Mouse (Mus musculus) MN1 (cell line): ENCODE data around the gene Ugt1a5.
"Not testable (repeated sequence)": the region's sequence is repeated elsewhere in the genome, so short reads cannot be mapped to it uniquely, and the experiment has no call there.

Experiments
- DNase-seq: peaks from one replicate; pipeline ENCODE4 v3.0.0-alpha.2; 2016; ENCODE audit warnings: low spot score

Gene Ugt1a5

GRCm38 (mm10) chr1:88165711-88166110 lies at the start of gene Ugt1a5:
TSS of gene Ugt1a5 (plus strand) at chr1:88166012.
- DNase-seq, result no peak

GRCm38 (mm10) chr1:88120550-88120949 lies 45.3 kb upstream of the Ugt1a5 start:
- not testable (repeated sequence) for DNase-seq

- DNase-seq, result not testable (repeated sequence)
Observed at GRCm38 (mm10) chr1:88121521-88121920, 44.3 kb upstream of the Ugt1a5 start.

- not testable (repeated sequence) for DNase-seq
Observed at GRCm38 (mm10) chr1:88125827-88126360, 39.9 kb upstream of the Ugt1a5 start.

DNA sequence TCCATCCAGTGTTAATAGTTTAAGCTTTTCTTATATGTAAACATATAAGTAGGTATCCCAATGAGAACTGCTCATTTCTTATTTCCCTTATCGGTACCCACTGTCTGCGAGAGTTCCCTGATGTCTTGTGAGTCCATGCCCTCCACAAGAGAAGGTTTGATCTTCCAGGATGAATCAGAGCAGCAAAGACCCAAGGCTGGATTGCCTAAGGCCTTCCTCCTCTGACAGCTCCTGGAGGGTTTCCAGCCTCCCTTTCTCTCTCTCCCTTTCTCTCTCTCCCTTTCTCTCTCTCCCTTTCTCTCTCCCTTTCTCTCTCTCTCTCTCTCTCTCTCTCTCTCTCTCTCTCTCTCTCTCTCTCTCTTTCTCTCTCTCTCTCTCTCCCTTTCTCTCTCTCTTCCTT lies 36.7 kb upstream of the Ugt1a5 start:
- DNase-seq, result not testable (repeated sequence)

GRCm38 (mm10) chr1:88130223-88130622 lies 35.6 kb upstream of the Ugt1a5 start:
- not testable (repeated sequence) for DNase-seq

GRCm38 (mm10) chr1:88133908-88134456 lies 31.8 kb upstream of the Ugt1a5 start:
- DNase-seq, result no peak

GRCm38 (mm10) chr1:88134457-88135011 lies 31.3 kb upstream of the Ugt1a5 start, which contains the start of gene Ugt1a6a:
TSS of gene Ugt1a6a (plus strand) at chr1:88134809.
- DNase-seq, result not testable (repeated sequence)

GRCm38 (mm10) chr1:88135229-88135904 lies 30.4 kb upstream of the Ugt1a5 start:
- not testable (repeated sequence) for DNase-seq

DNA sequence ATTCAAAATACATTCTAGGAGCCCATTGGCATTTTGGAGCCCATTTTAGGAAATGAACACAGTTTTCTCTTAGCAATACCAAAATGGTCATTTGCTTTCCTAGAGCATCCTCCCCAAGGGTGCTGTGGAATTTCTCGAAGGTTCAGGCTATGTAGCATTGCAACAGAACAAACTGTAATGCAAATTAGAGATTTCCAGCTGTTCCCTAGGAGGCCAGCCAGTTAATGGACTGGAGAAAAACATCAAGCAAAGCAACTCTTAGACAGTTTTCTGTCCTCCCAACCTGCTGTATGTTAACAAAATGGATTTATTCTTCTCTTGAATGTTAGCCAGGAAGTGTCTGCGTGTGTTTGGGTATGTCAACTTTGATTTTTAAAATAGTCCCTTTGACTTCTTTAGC lies 29.2 kb upstream of the Ugt1a5 start:
- DNase-seq, result no peak

DNA sequence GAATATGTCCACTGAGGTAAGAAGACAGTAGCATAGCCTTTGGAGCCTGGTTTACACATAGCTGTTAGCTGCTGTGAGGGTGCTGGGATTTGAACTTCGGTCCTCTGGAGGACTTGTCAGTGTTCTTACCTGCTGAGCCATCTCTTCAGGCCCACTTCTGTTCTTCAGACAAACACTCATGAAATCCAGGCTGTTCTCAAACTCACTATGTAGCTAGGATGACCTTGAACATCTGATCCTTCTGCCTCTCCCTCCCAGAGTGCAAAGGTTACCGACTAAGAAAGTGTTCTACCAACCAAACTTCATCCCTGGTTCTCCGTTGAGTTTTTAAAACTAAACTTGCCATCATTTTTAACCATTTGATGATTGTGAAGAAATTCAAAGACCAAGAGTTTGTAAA lies 28.5 kb upstream of the Ugt1a5 start:
- DNase-seq, result no peak

DNA sequence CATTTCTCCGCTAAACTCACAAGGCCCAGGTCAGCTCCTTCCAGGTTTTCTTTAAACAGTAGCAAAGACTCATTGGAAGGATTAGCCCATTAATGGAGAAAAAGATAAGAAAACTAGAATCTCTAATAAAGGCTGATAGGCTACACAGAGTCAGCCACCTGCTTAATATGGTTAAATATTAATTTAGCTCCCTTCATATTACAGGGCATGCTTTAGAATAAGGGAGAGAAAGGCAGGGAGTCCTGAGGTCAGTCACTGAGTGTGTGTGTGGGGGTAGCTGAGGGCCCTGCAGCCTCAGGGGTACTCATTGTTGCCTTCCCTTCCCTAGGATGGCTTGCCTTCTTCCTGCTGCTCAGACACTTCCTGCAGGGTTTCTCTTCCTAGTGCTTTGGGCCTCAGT lies 27.7 kb upstream of the Ugt1a5 start:
- no peak for DNase-seq

DNA sequence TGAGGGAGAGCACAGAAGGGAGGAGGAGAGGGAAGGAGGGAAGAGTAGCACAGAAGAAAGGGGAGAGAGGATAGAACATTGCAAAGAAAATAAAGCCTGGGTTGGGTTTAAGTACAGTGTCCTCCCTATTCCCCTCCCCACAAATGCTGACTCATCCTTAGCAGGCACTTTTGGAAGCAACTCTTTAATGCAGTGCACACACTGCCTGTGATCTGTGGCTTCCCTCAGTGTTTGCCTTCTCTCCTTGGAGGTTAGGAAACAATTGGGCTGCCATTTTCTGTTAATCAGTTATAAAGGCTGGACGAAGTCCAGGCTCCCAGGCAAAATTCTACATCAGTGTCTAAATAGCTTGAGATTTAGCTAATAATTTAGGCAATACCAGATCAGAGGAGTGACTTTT lies 25.3 kb upstream of the Ugt1a5 start:
- DNase-seq, result not testable (repeated sequence)

- DNase-seq, result not testable (repeated sequence)
Observed at GRCm38 (mm10) chr1:88143966-88144675, 21.7 kb upstream of the Ugt1a5 start.

GRCm38 (mm10) chr1:88145278-88145677 lies 20.5 kb upstream of the Ugt1a5 start:
- DNase-seq, result not testable (repeated sequence)

DNA sequence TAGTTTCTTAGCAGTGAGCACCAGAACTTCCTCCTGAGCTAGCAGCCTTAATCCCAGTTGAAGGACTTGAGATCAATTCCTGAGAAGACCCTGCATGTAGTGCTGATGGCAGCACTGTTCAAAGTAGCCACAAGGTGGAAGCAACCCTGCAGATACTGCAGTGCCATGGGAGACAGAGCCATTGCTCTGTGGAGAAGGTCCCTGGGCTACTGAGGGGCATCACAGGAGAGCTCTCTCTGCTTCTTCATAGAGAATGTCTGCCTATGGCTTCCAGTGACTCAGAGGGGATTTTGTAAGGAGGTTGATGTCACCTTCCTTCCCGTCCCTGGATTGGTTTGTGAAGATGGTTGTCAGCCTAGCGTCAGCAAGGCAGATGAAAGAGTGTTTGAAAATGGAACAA lies 15.7 kb upstream of the Ugt1a5 start:
- not testable (repeated sequence) for DNase-seq

DNA sequence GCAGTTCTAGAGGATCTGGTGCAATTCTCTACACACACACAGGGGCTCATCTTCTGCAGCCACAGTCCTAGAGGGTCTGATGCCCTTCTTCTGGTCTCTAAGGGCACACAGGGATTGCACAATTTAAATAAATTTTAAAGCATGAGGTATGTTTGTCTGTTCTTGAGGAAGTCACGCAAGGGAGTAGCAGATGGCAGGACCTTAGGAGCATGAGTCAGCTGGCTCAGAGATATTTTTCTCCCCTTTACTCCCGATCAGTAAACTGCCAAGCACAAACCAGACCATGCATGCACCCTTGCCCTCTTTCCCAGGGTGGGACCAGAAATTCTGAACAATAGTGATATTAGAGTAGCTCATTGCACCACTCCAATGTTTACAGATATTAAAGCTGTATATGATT lies 7.4 kb upstream of the Ugt1a5 start:
- no peak for DNase-seq

DNA sequence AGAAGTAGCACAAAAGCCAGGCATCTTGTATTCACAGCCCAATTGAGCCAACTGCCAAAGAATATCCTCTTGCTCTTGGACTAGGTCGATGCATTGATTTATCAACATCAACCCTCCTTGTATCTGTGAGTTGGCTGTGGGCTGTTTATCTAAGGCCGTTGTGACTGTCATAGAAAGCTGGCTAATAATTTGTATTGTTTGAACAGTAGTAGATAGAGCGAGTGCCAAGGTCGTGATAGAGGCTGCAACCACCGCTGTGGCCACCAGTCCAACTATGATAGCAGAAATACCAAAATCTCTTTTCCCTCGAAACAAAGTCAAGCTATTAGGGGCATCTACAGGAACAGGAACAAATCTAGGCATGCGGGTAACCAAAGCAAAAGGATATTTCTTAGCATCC lies 6.4 kb downstream of the Ugt1a5 start:
- DNase-seq, result not testable (repeated sequence)

DNA sequence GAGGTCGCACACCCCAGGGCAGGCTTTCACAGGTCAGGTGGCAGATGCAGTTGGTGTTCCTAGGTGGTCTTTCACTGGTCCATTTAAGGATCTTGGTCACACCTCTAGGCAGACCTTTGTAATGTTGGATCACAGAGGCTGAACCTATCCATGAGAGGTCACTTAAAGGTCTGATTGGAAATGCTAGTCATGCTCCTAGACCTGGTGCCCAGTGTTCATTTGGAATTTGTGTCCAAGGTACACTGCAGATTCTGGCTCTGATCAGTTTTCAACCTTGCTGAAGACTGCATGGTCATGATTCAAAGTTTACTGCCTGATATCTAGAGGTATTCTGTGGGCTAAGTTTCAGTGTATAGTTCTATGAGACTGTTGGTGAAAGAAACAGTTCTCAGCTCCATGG lies 13.8 kb downstream of the Ugt1a5 start:
- no peak for DNase-seq

DNA sequence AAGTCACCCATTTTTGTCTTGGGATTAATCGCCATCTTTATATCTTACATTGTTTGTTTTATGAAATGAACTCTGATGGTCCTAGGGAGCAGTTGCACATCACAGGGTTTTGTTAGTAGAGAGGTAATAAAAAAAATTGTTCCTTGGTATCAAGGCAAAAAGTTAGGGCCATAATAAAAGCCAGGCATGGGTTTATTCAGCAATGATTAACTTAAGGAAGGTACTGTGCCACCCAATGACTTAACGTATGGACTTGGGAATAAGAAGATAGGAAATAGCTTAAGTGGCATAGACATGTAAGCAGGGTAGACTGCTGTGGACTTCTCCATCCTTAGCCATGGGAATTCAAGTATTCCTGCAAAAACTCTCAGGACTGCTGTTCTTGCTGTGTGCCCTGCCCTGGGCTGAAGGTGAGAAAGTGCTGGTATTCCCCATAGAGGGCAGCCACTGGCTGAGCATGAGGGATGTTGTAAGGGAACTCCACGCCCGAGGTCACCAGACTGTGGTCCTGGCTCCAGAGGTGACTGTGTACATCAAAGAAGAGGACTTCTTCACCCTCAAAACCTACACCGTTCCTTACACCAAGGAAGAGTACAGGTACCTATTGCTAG lies 20.6 kb downstream of the Ugt1a5 start:
- no peak for DNase-seq

DNA sequence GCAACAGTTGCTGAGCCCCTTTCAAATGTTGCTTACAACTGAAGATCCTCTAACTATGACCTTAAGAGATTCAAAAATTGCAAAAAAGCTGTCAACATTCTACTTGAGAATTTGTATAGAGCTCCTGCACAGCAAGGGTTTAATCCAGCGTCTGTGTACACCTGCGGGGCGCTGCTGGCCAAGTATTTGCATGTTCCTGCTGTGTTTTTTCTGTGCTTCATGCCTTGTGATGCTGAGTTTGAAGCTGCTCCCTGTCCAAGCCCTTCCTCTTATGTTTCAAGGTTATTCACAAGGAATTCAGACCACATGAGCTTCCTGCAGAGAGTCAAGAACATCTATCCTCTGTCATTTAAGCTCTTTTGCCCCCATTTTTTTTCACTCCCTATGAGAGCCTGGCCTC lies 26.3 kb downstream of the Ugt1a5 start:
- no peak for DNase-seq

- DNase-seq, result no peak
Observed at GRCm38 (mm10) chr1:88195687-88196086, 29.9 kb downstream of the Ugt1a5 start.
